Mouse (Mus musculus): ENCODE data around the gene Tmem176b.
A peak's percentile ranks its signal among the peaks of the same experiment; 100 is the strongest.

GRCm38 (mm10) chr6:48851820-48852491 lies 10.7 kb upstream of the Tmem176b start:
- TF ChIP-seq CTCF (IDR thresholded peaks at IDR 0.05; ENCODE audit: borderline replicate concordance, insufficient read depth, low read length) (no peak), POLR2A (IDR thresholded peaks at IDR 0.05; ENCODE audit: low read depth, low read length) (peak; percentile 10)

Measured in embryonic fibroblast, embryonic 13.5 days (primary cell).